Mouse (Mus musculus): ENCODE measurements around the gene Rab3a.

DNA sequence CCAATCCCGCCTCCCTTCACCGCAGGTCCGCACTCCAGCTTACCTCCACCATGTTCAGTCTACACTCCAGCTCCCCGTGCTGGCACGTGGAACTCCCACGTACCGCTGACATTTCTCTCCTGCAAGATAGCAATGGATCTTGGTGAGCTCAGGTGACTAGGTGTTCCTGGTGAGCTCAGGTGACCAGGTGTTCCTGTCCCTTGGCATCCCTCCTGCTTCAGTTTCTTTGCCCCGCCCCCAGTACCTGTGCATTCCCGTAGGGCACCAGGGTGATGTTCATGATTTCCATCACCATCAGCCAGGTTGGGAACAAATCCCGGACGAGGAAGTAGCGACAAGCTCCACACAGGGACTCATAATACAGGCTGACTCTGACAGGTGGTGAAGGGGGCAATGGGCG, 10.2 kb downstream of the Rab3a start:
- no peak for TF ChIP-seq POLR2A (IDR thresholded peaks at IDR 0.05; ENCODE audit: extremely low read depth, insufficient read depth, low read length)
- TF ChIP-seq CTCF (IDR thresholded peaks at IDR 0.05; ENCODE audit: low read depth, low read length) = no peak
